Mouse (Mus musculus): Measurements from ENCODE around the gene Chid1. TPM values are rescaled to one million over a fixed set of nuclear protein-coding genes. Genes with fewer than 3 reads are reported as not detected.

Gene Chid1
- total and polyA plus RNA-seq, 2 experiments from 2014 or later = 17.7 to 23.5 TPM

DNA sequence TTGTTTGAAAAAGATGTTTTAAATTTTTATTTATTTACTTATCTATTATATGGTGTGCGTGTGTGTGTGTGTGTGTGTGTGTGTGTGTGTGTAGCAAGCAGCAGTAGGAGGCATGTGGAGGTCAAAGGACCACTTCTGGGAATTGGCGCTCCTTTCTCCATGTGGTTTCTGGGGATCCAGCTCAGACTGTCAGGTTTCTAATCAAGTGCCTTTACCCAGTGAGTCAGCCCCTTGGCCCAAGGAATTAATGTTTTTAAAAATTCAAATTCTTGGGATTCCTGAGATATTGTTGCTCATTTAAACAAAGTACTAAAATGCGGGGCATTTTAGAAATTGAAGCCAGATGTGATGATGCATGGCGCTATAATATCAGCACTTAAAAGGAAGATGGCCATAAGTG, 2.0 kb upstream of the Chid1 start:
- H3K4me1 ChIP-seq (ENCODE audit: control insufficient read depth, insufficient read depth) = peaks cover 10% of the 10 kb centered on the region
- no peak overlapping the region for H3K27ac ChIP-seq (ENCODE audit: low read depth)
- WGBS = 74% methylated on average over 4 of the region's 4 CpGs

DNA sequence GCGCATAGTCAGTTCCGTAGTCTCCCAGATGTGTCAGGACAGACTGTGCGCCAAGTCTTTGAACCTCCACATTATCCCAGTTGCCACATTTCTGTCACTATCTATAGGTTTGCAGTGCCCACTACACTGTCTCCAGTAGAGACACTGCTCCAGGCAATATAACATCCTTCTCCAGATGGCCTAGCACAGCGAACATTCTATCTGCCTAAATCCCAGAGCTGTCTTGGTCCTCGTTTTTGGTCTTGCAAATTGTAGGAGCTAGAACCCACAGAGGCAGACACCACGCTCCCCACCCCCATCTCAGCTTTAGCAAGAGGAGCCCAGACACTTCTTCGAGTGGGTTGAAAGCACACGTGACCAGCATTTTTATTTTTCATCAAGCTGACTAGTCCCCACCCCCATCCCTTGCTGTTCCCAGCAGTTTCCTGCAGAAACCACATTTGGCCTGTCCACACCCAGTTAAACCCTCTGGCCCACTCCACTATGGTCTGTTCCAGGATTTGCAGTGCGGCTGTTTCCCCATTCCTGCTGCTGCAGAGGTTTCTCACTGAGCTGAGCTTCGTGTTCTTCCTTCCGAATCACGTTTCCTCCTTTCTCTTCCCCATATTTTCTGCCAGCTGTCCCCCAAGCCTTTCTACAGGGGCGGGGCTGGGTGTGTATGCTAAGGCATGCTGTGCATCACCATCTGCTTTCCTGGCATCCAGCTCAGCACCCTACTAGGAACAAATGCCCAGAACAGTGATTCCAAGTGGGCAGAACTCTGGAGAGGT, 840 bp upstream of the Chid1 start:
- Histone ChIP-seq H3K4me3 (ENCODE audit: low read depth, low read length) (peak overlapping the region; percentile 69), H3K27ac (ENCODE audit: low read depth) (peak overlapping the region; percentile 65), H3K27me3 (ENCODE audit: control insufficient read depth, insufficient read depth, low read length) (no peaks in the 10 kb centered on the region), H3K4me2 (ENCODE audit: low read depth, low read length) (peak overlapping the region; percentile 83), H3K9ac (replicated peaks; ENCODE audit: low read depth, low read length) (0 out of 2 replicates have a peak overlapping the region, but pooled peaks have one; percentile 38), H3K36me3 (replicated peaks; ENCODE audit: control insufficient read depth, insufficient read depth, low read length) (no peaks in the 10 kb centered on the region), H3K9me3 (replicated peaks; ENCODE audit: control insufficient read depth, low read length) (no peaks in the 10 kb centered on the region), H3K4me1 (ENCODE audit: control insufficient read depth, insufficient read depth) (peaks cover 10% of the 10 kb centered on the region)
- WGBS = 57% methylated on average over 13 of the region's 13 CpGs
- ATAC-seq (ENCODE audit: insufficient read depth, low read depth) (peak; percentile 40), DNase-seq (ENCODE audit: low spot score) (peak; percentile 34)
- TF ChIP-seq EP300 (IDR thresholded peaks at IDR 0.05; ENCODE audit: low read depth) (no peak), CTCF (IDR thresholded peaks at IDR 0.05; ENCODE audit: low read depth) (no peak)

More for the DNA sequence above, 2.0 kb upstream of the Chid1 start:
- Histone ChIP-seq H3K9ac (replicated peaks; ENCODE audit: low read depth, low read length) (no peak overlapping the region), H3K4me3 (ENCODE audit: low read depth, low read length) (no peak overlapping the region), H3K4me2 (ENCODE audit: low read depth, low read length) (no peak overlapping the region), H3K9me3 (replicated peaks; ENCODE audit: control insufficient read depth, low read length) (no peaks in the 10 kb centered on the region), H3K27me3 (ENCODE audit: control insufficient read depth, insufficient read depth, low read length) (no peaks in the 10 kb centered on the region), H3K36me3 (replicated peaks; ENCODE audit: control insufficient read depth, insufficient read depth, low read length) (no peaks in the 10 kb centered on the region)
- no peak for TF ChIP-seq CTCF (IDR thresholded peaks at IDR 0.05; ENCODE audit: low read depth)
- no peak for TF ChIP-seq EP300 (IDR thresholded peaks at IDR 0.05; ENCODE audit: low read depth)
- no peak for DNase-seq (ENCODE audit: low spot score)
- no peak for ATAC-seq (ENCODE audit: insufficient read depth, low read depth)

DNA sequence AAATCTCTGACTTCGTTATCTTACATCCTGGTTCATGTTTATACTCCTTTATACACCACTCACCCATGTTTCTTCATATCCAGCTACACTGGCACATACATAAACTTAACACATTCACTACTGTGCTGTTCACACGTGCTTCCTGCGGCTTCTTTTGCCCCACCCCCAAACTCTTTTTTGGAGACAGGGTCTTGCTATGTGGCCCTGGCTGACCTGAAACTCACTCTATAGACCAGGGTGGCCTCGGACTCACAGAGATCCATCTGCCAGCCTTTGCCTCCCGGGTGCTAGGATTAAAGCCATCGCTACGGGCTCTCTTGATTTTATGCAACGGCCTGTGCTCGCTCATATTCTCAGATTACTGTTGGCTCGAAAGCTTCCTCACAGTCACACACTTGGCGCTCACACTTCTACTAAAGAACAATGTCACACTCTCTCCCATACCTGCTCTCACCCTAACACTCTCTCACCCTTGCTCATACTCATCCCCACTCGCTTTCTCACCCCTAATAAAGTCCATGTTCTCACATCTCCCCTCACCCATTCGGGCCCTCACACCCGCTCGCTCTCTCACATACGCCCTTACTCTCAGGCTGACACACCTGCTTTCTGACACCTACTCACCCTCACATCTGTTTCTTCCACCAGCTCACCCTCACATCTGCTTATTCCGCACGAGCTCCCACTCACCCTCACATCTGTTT, 653 bp downstream of the Chid1 start:
- ATAC-seq (ENCODE audit: insufficient read depth, low read depth) (no peak; the same call in 1 of the 2 replicates), DNase-seq (ENCODE audit: low spot score) (peak; percentile 25)
- TF ChIP-seq CTCF (IDR thresholded peaks at IDR 0.05; ENCODE audit: low read depth) (no peak), EP300 (IDR thresholded peaks at IDR 0.05; ENCODE audit: low read depth) (no peak)
- no peaks in the 10 kb centered on the region for H3K27me3 ChIP-seq (ENCODE audit: control insufficient read depth, insufficient read depth, low read length)
- peaks cover 10% of the 10 kb centered on the region for H3K4me1 ChIP-seq (ENCODE audit: control insufficient read depth, insufficient read depth)
- H3K27ac ChIP-seq (ENCODE audit: low read depth) = peak overlapping the region; percentile 70
- H3K36me3 ChIP-seq (replicated peaks; ENCODE audit: control insufficient read depth, insufficient read depth, low read length) = no peaks in the 10 kb centered on the region
- H3K4me2 ChIP-seq (ENCODE audit: low read depth, low read length) = peak overlapping the region; percentile 83
- 10% methylated on average over 18 of the region's 18 CpGs for WGBS
- H3K9ac ChIP-seq (replicated peaks; ENCODE audit: low read depth, low read length) = peak overlapping the region; percentile 58
- no peaks in the 10 kb centered on the region for H3K9me3 ChIP-seq (replicated peaks; ENCODE audit: control insufficient read depth, low read length)
- peak overlapping the region; percentile 69 for H3K4me3 ChIP-seq (ENCODE audit: low read depth, low read length)

DNA sequence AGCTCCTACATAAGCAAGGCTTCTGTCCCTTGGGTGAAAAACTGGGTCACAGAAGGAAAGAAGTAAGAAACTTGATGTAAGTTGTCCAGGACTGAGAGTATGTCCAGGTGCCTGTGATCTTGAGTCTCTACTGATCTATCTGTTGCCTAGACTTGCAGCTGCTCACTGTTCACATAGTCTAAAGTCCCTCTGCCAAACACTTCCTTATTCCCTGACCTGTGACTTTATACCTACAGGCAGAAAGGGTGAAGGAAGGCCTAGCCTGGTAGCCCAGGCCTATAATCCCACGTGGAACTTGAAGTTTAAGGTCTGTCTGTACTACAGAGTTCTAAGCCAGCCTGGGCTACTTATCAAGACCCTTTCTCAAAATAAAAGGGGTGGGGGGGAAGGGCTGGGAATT, 4.1 kb downstream of the Chid1 start:
- Histone ChIP-seq H3K9ac (replicated peaks; ENCODE audit: low read depth, low read length) (no peak overlapping the region), H3K4me3 (ENCODE audit: low read depth, low read length) (no peak overlapping the region), H3K27me3 (ENCODE audit: control insufficient read depth, insufficient read depth, low read length) (no peaks in the 10 kb centered on the region), H3K27ac (ENCODE audit: low read depth) (no peak overlapping the region), H3K4me2 (ENCODE audit: low read depth, low read length) (no peak overlapping the region), H3K36me3 (replicated peaks; ENCODE audit: control insufficient read depth, insufficient read depth, low read length) (0 out of 2 replicates have a peak, but pooled peaks cover 2% of the 10 kb centered on the region), H3K9me3 (replicated peaks; ENCODE audit: control insufficient read depth, low read length) (no peaks in the 10 kb centered on the region), H3K4me1 (ENCODE audit: control insufficient read depth, insufficient read depth) (peaks cover 10% of the 10 kb centered on the region)
- no peak for TF ChIP-seq EP300 (IDR thresholded peaks at IDR 0.05; ENCODE audit: low read depth)
- TF ChIP-seq CTCF (IDR thresholded peaks at IDR 0.05; ENCODE audit: low read depth) = no peak
- DNase-seq (ENCODE audit: low spot score) (no peak), ATAC-seq (ENCODE audit: insufficient read depth, low read depth) (no peak)
- WGBS = 88% methylated on average over 1 of the region's 1 CpGs

DNA sequence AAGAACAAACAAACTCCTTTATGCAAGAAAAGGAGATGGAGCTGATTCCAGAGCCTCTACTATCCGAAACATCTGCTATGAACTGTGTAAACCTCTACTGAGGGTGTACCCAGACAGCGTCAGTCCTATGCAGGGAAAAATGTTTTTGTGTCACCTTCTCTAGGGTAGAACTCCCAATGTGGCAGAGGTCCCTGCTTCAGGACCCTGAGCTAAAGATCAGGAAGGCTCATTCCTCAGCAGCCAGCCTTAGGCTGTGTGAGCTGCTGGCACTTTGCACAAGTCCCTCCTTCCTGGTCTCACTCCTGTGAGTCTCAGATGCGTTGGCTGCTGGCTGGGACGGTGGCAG, 14.1 kb downstream of the Chid1 start:
- Histone ChIP-seq H3K4me1 (ENCODE audit: control insufficient read depth, insufficient read depth) (no peaks in the 10 kb centered on the region), H3K27me3 (ENCODE audit: control insufficient read depth, insufficient read depth, low read length) (no peaks in the 10 kb centered on the region), H3K9ac (replicated peaks; ENCODE audit: low read depth, low read length) (no peak overlapping the region), H3K4me2 (ENCODE audit: low read depth, low read length) (no peak overlapping the region), H3K36me3 (replicated peaks; ENCODE audit: control insufficient read depth, insufficient read depth, low read length) (peaks cover 41% of the 10 kb centered on the region), H3K9me3 (replicated peaks; ENCODE audit: control insufficient read depth, low read length) (no peaks in the 10 kb centered on the region), H3K27ac (ENCODE audit: low read depth) (no peak overlapping the region), H3K4me3 (ENCODE audit: low read depth, low read length) (no peak overlapping the region)
- WGBS = 87% methylated on average over 4 of the region's 4 CpGs
- TF ChIP-seq CTCF (IDR thresholded peaks at IDR 0.05; ENCODE audit: low read depth) = no peak
- no peak for TF ChIP-seq EP300 (IDR thresholded peaks at IDR 0.05; ENCODE audit: low read depth)
- DNase-seq (ENCODE audit: low spot score) = no peak
- ATAC-seq (ENCODE audit: insufficient read depth, low read depth) = peak; percentile 5; the same call in 1 of the 2 replicates
